Mouse (Mus musculus) bone marrow, adult 2 months (tissue): ENCODE measurements around the gene Syde2.

ENCODE experiments used
- CTCF ChIP-seq: fragments of 200-500 bp; IDR thresholded peaks from 2 replicates; pipeline ENCODE4 v1.5.1; 2011; ENCODE audit warnings: low read length, control low read depth; ENCODE audit not compliant: control insufficient read depth, insufficient read depth
- POLR2A ChIP-seq: fragments of 200-500 bp; IDR thresholded peaks from 2 replicates; pipeline ENCODE4 v1.6.1; 2011; ENCODE audit warnings: low read depth, mild to moderate bottlenecking, control low read depth, low read length, borderline replicate concordance; ENCODE audit not compliant: control insufficient read depth

DNA sequence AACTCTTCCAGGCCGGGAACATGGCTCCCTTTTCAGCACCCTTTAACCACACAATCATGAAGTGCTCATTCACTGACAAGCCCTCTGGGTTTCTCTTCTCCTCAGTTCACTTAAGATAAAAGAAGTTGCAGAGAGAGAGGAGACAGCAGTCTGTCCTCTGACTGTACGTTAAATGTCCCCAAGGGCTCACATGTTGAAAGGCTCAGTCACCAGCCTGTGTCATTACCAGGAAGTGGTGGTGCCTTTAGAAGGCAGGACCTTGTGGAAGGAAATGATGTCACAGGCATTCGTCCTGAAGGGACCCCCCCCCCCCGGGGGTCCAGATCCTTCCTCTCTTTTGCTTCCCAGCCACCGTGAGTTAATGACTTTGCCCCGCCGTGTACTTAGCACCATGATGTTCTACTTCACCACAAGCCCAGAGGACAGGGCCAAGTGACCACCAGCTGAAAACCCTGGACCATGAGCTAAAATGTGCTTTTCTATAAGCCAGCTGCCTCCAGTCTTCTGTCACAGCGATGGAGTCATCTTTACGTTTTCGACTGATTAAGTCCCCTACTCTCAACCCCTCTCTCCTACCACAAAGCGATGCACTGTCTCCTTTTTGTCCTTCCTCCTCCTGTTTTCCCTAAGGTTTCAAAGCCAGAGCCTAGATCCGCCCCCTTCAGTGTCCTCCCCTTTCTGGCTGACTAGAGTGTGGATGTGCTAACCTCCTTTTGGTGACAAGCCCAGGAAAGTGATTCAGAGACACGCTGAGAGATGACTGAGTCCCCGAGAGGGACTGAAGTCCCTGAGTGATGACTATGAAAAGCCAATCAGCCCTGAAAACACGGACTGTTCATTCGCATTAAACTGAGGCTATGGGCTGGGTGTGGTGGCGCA lies 36.1 kb upstream of the Syde2 start:
- TF ChIP-seq CTCF = no peak
- TF ChIP-seq POLR2A = no peak
